Mouse (Mus musculus) liver, adult 2 months (tissue): Measurements from ENCODE around the gene Sort1. TPM values are rescaled to one million over a fixed set of nuclear protein-coding genes. Genes with fewer than 3 reads are reported as not detected.

Source experiments
- DNase-seq: peaks from one replicate; pipeline ENCODE4 v3.0.0-alpha.2; 2011; ENCODE audit warnings: low read depth, low spot score; ENCODE audit errors: extremely low read depth
- H3K27ac ChIP-seq: fragments of 200-500 bp; replicated peaks from 2 replicates; pipeline ENCODE4 v1.5.1; 2012; ENCODE audit warnings: low read depth, mild to moderate bottlenecking, control low read depth, inconsistent platforms, low read length; ENCODE audit not compliant: insufficient read depth
- H3K27me3 ChIP-seq: fragments of 200-500 bp; 2 replicates; pipeline ENCODE4 v1.6.1; 2012; ENCODE audit warnings: mild to moderate bottlenecking, moderate library complexity, low read length, inconsistent platforms; ENCODE audit not compliant: control insufficient read depth, insufficient read depth
- H3K36me3 ChIP-seq: fragments of 200-500 bp; 2 replicates; pipeline ENCODE4 v1.6.1; 2012; ENCODE audit warnings: low read length, inconsistent platforms; ENCODE audit not compliant: control insufficient read depth, insufficient read depth
- H3K4me1 ChIP-seq: fragments of 200-500 bp; 2 replicates; pipeline ENCODE4 v1.6.1; 2011; ENCODE audit warnings: low read length; ENCODE audit not compliant: control insufficient read depth, insufficient read depth
- H3K4me3 ChIP-seq: fragments of 200-500 bp; 2 replicates; pipeline ENCODE4 v1.5.1; 2011; ENCODE audit warnings: low read depth, mild to moderate bottlenecking, control low read depth, low read length, moderate library complexity; ENCODE audit not compliant: insufficient read depth
- H3K79me2 ChIP-seq: fragments of 200-500 bp; 2 replicates; pipeline ENCODE4 v1.6.1; 2012; ENCODE audit warnings: inconsistent platforms, mild to moderate bottlenecking, low read length, moderate library complexity; ENCODE audit not compliant: control insufficient read depth, insufficient read depth
- H3K9ac ChIP-seq: fragments of 200-500 bp; 2 replicates; pipeline ENCODE4 v1.6.1; 2012; ENCODE audit warnings: low read depth, mild to moderate bottlenecking, control low read depth, inconsistent platforms, low read length
- CTCF ChIP-seq: fragments of 200-500 bp; IDR thresholded peaks from 2 replicates; pipeline ENCODE4 v1.5.1; 2011; ENCODE audit warnings: low read depth, low read length, control low read depth
- POLR2A ChIP-seq: fragments of 200-500 bp; IDR thresholded peaks from 2 replicates; pipeline ENCODE4 v1.6.1; 2011; ENCODE audit warnings: low read length, control low read depth; ENCODE audit not compliant: insufficient read depth; ENCODE audit errors: extremely low read depth
- WGBS: fragments of 180-500 bp; shearing (Covaris S2); methylation state at CpG from one replicate; pipeline ENCODE4 v1.1.7; 2018; 5-methylcytosine and 5-hydroxymethylcytosine counted together
- polyA plus RNA-seq: library from polyadenylated mRNA; depleted of rRNA; stranded (reverse); fragments of >200 nt; gene quantifications from 2 replicates; pipeline ENCODE4 v1.2.3, GENCODE M21; 2012
- total RNA-seq: library from RNA; depleted of rRNA; stranded (reverse); fragments of >200 nt; gene quantifications from 2 replicates; pipeline ENCODE4 v1.2.3, GENCODE M21; 2014

Sort1 gene
- total and polyA plus RNA-seq, 2 experiments: 6.5 to 8.3 TPM

DNA sequence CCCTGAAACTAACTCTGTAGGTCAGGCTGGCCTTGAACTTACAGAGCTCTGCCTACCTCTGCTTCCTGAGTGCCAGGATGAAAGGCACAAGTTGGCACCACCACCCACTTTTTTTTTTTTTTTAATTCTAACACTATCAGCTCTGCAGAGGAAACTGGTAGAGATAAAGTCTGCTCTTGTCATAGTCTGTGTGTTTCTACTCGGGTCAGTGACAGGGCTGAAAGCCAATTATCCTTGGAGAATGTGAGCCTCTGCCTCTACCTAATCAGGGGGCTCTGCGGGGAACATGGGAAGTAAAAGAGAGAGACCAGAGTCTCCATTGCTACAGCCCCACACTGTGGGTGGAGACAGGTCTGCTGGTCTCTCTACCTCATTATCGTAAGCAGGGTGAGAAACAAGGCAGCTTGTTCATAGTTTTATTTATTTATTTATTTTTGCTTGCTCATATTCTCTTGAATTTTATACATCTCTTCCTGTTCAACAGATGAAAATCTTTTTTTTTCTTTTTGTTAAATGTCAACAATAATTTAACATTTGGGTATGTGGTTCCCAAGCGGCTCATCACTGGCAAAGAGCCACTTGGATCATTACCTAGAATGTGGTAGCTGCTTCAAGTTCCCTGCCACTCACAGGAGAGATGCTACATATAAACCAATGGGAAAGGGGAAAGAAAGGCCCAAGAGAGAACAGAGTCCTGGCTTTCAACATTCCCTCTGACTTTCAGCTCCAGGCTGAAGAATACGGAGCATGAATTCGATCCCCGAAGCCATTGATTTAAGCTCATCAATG is 95.2 kb downstream of the Sort1 start:
- Histone ChIP-seq H3K4me1 (0 out of 2 replicates have a peak, but pooled peaks cover 3% of the 10 kb centered on the region), H3K9ac (no peak overlapping the region), H3K79me2 (no peaks in the 10 kb centered on the region), H3K27ac (no peak overlapping the region), H3K27me3 (no peaks in the 10 kb centered on the region), H3K36me3 (no peaks in the 10 kb centered on the region), H3K4me3 (no peak overlapping the region)
- no peak for DNase-seq
- 77% methylated on average over 7 of the region's 7 CpGs for WGBS
- TF ChIP-seq CTCF (no peak), POLR2A (no peak)

DNA sequence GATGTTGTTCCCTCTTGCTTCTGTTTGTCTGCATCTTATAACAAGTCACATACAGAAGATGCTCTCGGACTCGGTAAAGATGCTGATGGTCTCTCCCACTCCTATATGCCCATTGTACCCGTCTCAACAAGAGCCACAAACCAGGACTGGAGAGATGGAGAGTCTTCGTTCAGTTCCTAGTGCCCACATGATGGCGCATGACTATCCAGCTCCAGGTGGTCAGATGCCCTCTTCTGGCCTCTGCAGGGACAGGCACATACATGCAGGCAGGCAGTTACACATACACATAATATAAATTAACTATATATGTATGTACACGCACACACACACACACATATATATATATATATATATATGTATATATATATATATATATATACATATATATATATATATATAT is 96.8 kb downstream of the Sort1 start:
- 0 out of 2 replicates have a peak, but pooled peaks cover 3% of the 10 kb centered on the region for H3K4me1 ChIP-seq
- WGBS: 88% methylated on average over 6 of the region's 6 CpGs

DNA sequence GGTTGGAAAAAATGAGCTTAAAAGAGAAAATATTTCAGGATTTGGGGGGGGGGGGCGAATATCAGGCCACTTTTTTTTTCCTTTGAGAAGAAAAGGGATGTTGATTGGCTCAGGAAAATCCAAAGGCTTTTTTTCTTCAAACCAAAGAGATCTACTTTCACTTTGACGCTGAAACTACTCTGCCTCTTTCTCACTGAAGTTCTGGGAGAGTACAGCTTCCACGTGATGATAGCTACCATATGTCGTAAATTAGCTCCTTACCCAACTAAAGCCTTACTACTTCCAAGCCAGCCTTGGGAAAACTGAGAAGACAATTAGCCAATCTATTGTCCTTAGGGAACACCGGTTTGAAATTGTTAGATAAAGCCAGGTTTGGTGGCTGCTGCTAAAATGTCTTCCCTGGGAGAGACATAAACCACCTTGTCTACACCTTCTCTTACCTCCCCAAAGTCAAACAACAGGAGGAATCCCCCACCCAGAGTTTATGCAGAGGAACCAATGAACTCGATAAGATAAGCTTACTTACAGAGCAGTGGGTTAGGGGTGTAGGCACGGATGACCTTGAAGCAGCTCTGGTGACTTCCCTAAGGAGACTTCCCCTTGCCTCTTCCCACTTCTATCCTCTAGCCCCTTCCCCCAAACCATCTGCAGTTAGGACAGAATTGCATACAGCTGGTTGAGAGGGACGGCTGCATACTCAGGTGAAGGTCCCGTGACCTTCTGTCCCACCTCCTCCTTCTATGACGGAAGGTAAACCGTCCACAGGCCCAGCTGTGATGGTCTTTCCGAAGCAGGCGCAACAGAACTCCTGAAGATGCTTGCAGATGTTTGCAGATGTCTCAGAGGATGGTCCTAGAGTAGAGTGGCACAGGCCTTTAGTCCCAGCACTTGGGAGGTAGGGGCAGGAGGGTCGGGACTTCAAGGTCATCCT is 98.3 kb downstream of the Sort1 start:
- no peak overlapping the region for H3K4me3 ChIP-seq
- WGBS: 73% methylated on average over 14 of the region's 14 CpGs

More for the DNA sequence above, 96.8 kb downstream of the Sort1 start:
- DNase-seq: peak; percentile 15
- no peaks in the 10 kb centered on the region for H3K36me3 ChIP-seq
- H3K4me3 ChIP-seq: no peak overlapping the region
- no peak for TF ChIP-seq POLR2A
- TF ChIP-seq CTCF: peak; percentile 75
- no peaks in the 10 kb centered on the region for H3K27me3 ChIP-seq
- H3K27ac ChIP-seq: no peak overlapping the region
- H3K79me2 ChIP-seq: no peaks in the 10 kb centered on the region
- no peak overlapping the region for H3K9ac ChIP-seq

GRCm38 (mm10) chr3:108383485-108384354 is 99.8 kb downstream of the Sort1 start, which contains the start of gene Psrc1:
Gene Psrc1, plus strand, starts transcription at chr3:108383839.
- TF ChIP-seq POLR2A (no peak), CTCF (no peak)
- WGBS: 7% methylated on average over 44 of the region's 44 CpGs
- Histone ChIP-seq H3K36me3 (no peaks in the 10 kb centered on the region), H3K27ac (no peak within 1 kb of the TSS), H3K9ac (peak within 1 kb of the TSS; percentile 19; the same call in 1 of the 2 replicates), H3K79me2 (no peaks in the 10 kb centered on the region), H3K4me1 (0 out of 2 replicates have a peak, but pooled peaks cover 3% of the 10 kb centered on the region), H3K27me3 (no peaks in the 10 kb centered on the region), H3K4me3 (peak within 1 kb of the TSS; percentile 71)
- DNase-seq: peak; percentile 43

More for the DNA sequence above, 98.3 kb downstream of the Sort1 start:
- TF ChIP-seq POLR2A: no peak
- no peak for TF ChIP-seq CTCF
- H3K9ac ChIP-seq: no peak overlapping the region
- H3K36me3 ChIP-seq: no peaks in the 10 kb centered on the region
- H3K27ac ChIP-seq: no peak overlapping the region
- DNase-seq: no peak
- H3K4me1 ChIP-seq: 0 out of 2 replicates have a peak, but pooled peaks cover 3% of the 10 kb centered on the region
- no peaks in the 10 kb centered on the region for H3K27me3 ChIP-seq
- no peaks in the 10 kb centered on the region for H3K79me2 ChIP-seq

GRCm38 (mm10) chr3:108384425-108384824 is 100.5 kb downstream of the Sort1 start:
- DNase-seq: no peak
- no peak overlapping the region for H3K27ac ChIP-seq
- no peaks in the 10 kb centered on the region for H3K36me3 ChIP-seq
- H3K4me3 ChIP-seq: no peak overlapping the region
- TF ChIP-seq POLR2A (no peak), CTCF (no peak)
- no peaks in the 10 kb centered on the region for H3K27me3 ChIP-seq
- no peaks in the 10 kb centered on the region for H3K79me2 ChIP-seq
- H3K4me1 ChIP-seq: peaks cover 4% of the 10 kb centered on the region; the same call in 1 of the 2 replicates
- H3K9ac ChIP-seq: no peak overlapping the region
- 62% methylated on average over 2 of the region's 2 CpGs for WGBS
